Mouse (Mus musculus): ENCODE results near the gene Fbxl4. TPM values are rescaled to one million over a fixed set of nuclear protein-coding genes. Genes with fewer than 3 reads are reported as not detected.

Fbxl4 gene
- total and polyA plus RNA-seq, 3 experiments = 8.4 to 17.0 (median 12.0) TPM

- Histone ChIP-seq H3K36me3 (replicated peaks in 1 of 2; ENCODE audit: control insufficient read depth in 1 of 2, insufficient read depth in 1 of 2, low read length in 1 of 2) (peaks cover 6 to 54% of the 10 kb centered on the region in 2 experiments), H3K9ac (ENCODE audit: insufficient read depth, low read depth) (no peak overlapping the region), H3K4me2 (ENCODE audit: insufficient read depth, low read depth, poor library complexity, severe bottlenecking) (no peak overlapping the region), H3K4me3 (replicated peaks in 1 of 3; ENCODE audit: low read depth in 2 of 3, low read length in 2 of 3, poor library complexity in 1 of 3) (no peak overlapping the region), H3K9me3 (replicated peaks; ENCODE audit: low read length) (no peaks in the 10 kb centered on the region), H3K27ac (ENCODE audit: insufficient read depth, low read depth) (no peak overlapping the region), H3K4me1 (ENCODE audit: control insufficient read depth in 1 of 2, insufficient read depth in 2 of 2) (no peaks in the 10 kb centered on the region), H3K79me2 (replicated peaks; ENCODE audit: control insufficient read depth, extremely low read depth, insufficient read depth, poor library complexity, severe bottlenecking) (no peaks in the 10 kb centered on the region), H3K27me3 (replicated peaks) (no peaks in the 10 kb centered on the region)
- no peak for DNase-seq (ENCODE audit: extremely low read depth)
- in situ Hi-C loops (cut with MboI; ENCODE audit: low pct_ligation_motif_present, low pct_unique_long_range_greater_than_20kb, low sequenced_read_pairs) = no loop called here
- dilution Hi-C loops (cut with MboI; ENCODE audit: extremely low pct_ligation_motif_present, extremely low pct_unique_long_range_greater_than_20kb, low sequenced_read_pairs) = no loop called here
- TF ChIP-seq USF1 (IDR thresholded peaks at IDR 0.05; ENCODE audit: low read depth, low read length) (no peak), ZMIZ1 (IDR thresholded peaks at IDR 0.05; ENCODE audit: low read depth, low read length) (no peak), MXI1 (IDR thresholded peaks at IDR 0.05; ENCODE audit: low read depth, low read length) (no peak), MAX (IDR thresholded peaks at IDR 0.05; ENCODE audit: low read length) (no peak), HCFC1 (IDR thresholded peaks at IDR 0.05; ENCODE audit: low read depth, low read length) (no peak), EP300 (IDR thresholded peaks at IDR 0.05; ENCODE audit: low read length) (no peak), POLR2AphosphoS2 (IDR thresholded peaks at IDR 0.05; ENCODE audit: low read depth, low read length) (no peak), RCOR1 (conservative IDR thresholded peaks at IDR 0.05; ENCODE audit: low read depth, low read length) (no peak)
Observed at GRCm38 (mm10) chr4:22422400-22422799, 65.1 kb downstream of the Fbxl4 start.

GRCm38 (mm10) chr4:22428150-22428549 lies 70.8 kb downstream of the Fbxl4 start:
- peaks cover 4 to 47% of the 10 kb centered on the region in 2 experiments for H3K36me3 ChIP-seq (replicated peaks in 1 of 2; ENCODE audit: control insufficient read depth in 1 of 2, insufficient read depth in 1 of 2, low read length in 1 of 2)
- H3K4me1 ChIP-seq (ENCODE audit: control insufficient read depth in 1 of 2, insufficient read depth in 2 of 2) = no peaks in the 10 kb centered on the region
- in situ Hi-C loops (cut with MboI; ENCODE audit: low pct_ligation_motif_present, low pct_unique_long_range_greater_than_20kb, low sequenced_read_pairs) = no loop called here
- no peak for DNase-seq (ENCODE audit: extremely low read depth)
- H3K27me3 ChIP-seq (replicated peaks) = no peaks in the 10 kb centered on the region
- dilution Hi-C loops (cut with MboI; ENCODE audit: extremely low pct_ligation_motif_present, extremely low pct_unique_long_range_greater_than_20kb, low sequenced_read_pairs) = no loop called here
- H3K9ac ChIP-seq (ENCODE audit: insufficient read depth, low read depth) = no peak overlapping the region
- H3K27ac ChIP-seq (ENCODE audit: insufficient read depth, low read depth) = no peak overlapping the region
- no peak overlapping the region for H3K4me3 ChIP-seq (replicated peaks in 1 of 3; ENCODE audit: low read depth in 2 of 3, low read length in 2 of 3, poor library complexity in 1 of 3)
- no peak for TF ChIP-seq MYC (IDR thresholded peaks at IDR 0.05; ENCODE audit: low read depth, low read length)
- TF ChIP-seq RCOR1 (conservative IDR thresholded peaks at IDR 0.05; ENCODE audit: low read depth, low read length) = no peak
- no peaks in the 10 kb centered on the region for H3K79me2 ChIP-seq (replicated peaks; ENCODE audit: control insufficient read depth, extremely low read depth, insufficient read depth, poor library complexity, severe bottlenecking)
- no peak overlapping the region for H3K4me2 ChIP-seq (ENCODE audit: insufficient read depth, low read depth, poor library complexity, severe bottlenecking)
- no peaks in the 10 kb centered on the region for H3K9me3 ChIP-seq (replicated peaks; ENCODE audit: low read length)

GRCm38 (mm10) chr4:22469575-22469974 lies 112.2 kb downstream of the Fbxl4 start:
- H3K4me1 ChIP-seq (ENCODE audit: control insufficient read depth in 1 of 2, insufficient read depth in 2 of 2) = no peaks in the 10 kb centered on the region
- no peak overlapping the region for H3K27ac ChIP-seq (ENCODE audit: insufficient read depth, low read depth)
- no peak for TF ChIP-seq USF2 (conservative IDR thresholded peaks at IDR 0.05; ENCODE audit: low read depth, low read length)
- no peak for TF ChIP-seq MYC (IDR thresholded peaks at IDR 0.05; ENCODE audit: low read depth, low read length)
- no peak for TF ChIP-seq TBP (conservative IDR thresholded peaks at IDR 0.05; ENCODE audit: low read depth, low read length)
- no peak for TF ChIP-seq CHD2 (IDR thresholded peaks at IDR 0.05; ENCODE audit: low read length)
- TF ChIP-seq ZKSCAN1 (IDR thresholded peaks at IDR 0.05; ENCODE audit: borderline replicate concordance, low read depth, low read length) = no peak
- no peak for TF ChIP-seq ETS1 (conservative IDR thresholded peaks at IDR 0.05; ENCODE audit: low read depth, low read length)
- no peak for TF ChIP-seq HCFC1 (IDR thresholded peaks at IDR 0.05; ENCODE audit: low read depth, low read length)
- no peak for TF ChIP-seq JUND (conservative IDR thresholded peaks at IDR 0.05; ENCODE audit: low read depth, low read length)
- no peak overlapping the region for H3K4me3 ChIP-seq (replicated peaks in 1 of 3; ENCODE audit: low read depth in 2 of 3, low read length in 2 of 3, poor library complexity in 1 of 3)
- no peaks in the 10 kb centered on the region for H3K36me3 ChIP-seq (replicated peaks in 1 of 2; ENCODE audit: control insufficient read depth in 1 of 2, insufficient read depth in 1 of 2, low read length in 1 of 2)
- H3K9ac ChIP-seq (ENCODE audit: insufficient read depth, low read depth) = no peak overlapping the region
- in situ Hi-C loops (cut with MboI; ENCODE audit: low pct_ligation_motif_present, low pct_unique_long_range_greater_than_20kb, low sequenced_read_pairs) = no loop called here
- no peaks in the 10 kb centered on the region for H3K27me3 ChIP-seq (replicated peaks)
- no peak for DNase-seq (ENCODE audit: extremely low read depth)
- no peak overlapping the region for H3K4me2 ChIP-seq (ENCODE audit: insufficient read depth, low read depth, poor library complexity, severe bottlenecking)
- H3K79me2 ChIP-seq (replicated peaks; ENCODE audit: control insufficient read depth, extremely low read depth, insufficient read depth, poor library complexity, severe bottlenecking) = no peaks in the 10 kb centered on the region
- dilution Hi-C loops (cut with MboI; ENCODE audit: extremely low pct_ligation_motif_present, extremely low pct_unique_long_range_greater_than_20kb, low sequenced_read_pairs) = no loop called here
- H3K9me3 ChIP-seq (replicated peaks; ENCODE audit: low read length) = no peaks in the 10 kb centered on the region

All from CH12.LX (cell line).